Mouse (Mus musculus): Measurements from ENCODE around the gene Zcrb1. TPM values are rescaled to one million over a fixed set of nuclear protein-coding genes. Genes with fewer than 3 reads are reported as not detected.
A peak's percentile ranks its signal among the peaks of the same experiment; 100 is the strongest.

Zcrb1 gene
- 121 to 168 TPM (median 162 TPM) in 3 replicates for total RNA-seq (2017)

GRCm38 (mm10) chr15:93397826-93398698 lies at the start of gene Zcrb1, which contains the start of gene Pphln1:
TSS of gene Zcrb1 (minus strand) at chr15:93398334.
TSS of gene Pphln1 (plus strand) at chr15:93398350.
- peak; percentile 68 for ATAC-seq (replicated peaks; ENCODE audit: insufficient number of reproducible peaks, low FRiP score, low TSS enrichment, poor library complexity, severe bottlenecking)

GRCm38 (mm10) chr15:93443676-93444075 lies 45.5 kb upstream of the Zcrb1 start:
- no peak for ATAC-seq (replicated peaks; ENCODE audit: insufficient number of reproducible peaks, low FRiP score, low TSS enrichment, poor library complexity, severe bottlenecking)

GRCm38 (mm10) chr15:93442271-93442670 lies 44.1 kb upstream of the Zcrb1 start:
- ATAC-seq (replicated peaks; ENCODE audit: insufficient number of reproducible peaks, low FRiP score, low TSS enrichment, poor library complexity, severe bottlenecking), result no peak

DNA sequence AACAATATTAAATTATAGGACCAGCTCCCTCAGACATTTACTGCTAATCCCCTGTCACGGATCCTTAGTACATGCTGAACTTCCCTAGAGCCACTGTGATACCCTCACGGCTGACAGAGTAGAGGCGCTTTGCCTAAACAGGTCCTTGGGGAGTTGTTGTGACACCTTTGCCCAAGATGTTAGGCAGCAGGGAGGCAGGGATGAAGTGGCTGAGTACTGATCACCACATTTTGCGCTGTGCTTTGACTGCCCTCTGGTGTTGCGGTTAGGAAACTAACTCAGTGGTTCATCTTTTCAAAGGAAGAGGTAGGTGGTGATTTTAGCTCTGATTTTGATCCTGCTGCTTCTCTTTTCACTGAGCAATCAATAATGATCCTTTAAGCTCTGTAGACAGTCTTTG lies 40.5 kb upstream of the Zcrb1 start:
- peak; percentile 56; the same call in 1 of the 2 replicates for ATAC-seq (replicated peaks; ENCODE audit: insufficient number of reproducible peaks, low FRiP score, low TSS enrichment, poor library complexity, severe bottlenecking)

DNA sequence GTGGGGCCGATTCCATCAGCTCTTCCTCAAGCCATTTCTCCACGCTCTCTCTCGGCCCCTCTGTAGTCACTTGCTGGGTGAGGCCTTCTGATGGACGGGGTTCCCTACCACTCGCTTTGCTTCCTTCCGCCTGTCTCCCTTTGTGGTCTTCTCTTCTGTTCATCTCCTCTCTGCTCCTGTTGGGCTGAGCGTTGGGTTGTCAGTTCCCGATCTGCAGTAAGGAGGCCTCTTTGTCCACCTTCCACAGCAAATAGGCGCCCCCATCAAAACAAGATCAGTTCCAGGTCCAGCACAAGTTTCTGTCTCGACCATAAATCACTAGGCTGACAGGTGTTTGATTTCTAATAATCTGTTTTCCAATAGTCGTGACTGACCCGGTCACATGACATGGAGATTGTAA lies 37.9 kb upstream of the Zcrb1 start:
- no peak for ATAC-seq (replicated peaks; ENCODE audit: insufficient number of reproducible peaks, low FRiP score, low TSS enrichment, poor library complexity, severe bottlenecking)

DNA sequence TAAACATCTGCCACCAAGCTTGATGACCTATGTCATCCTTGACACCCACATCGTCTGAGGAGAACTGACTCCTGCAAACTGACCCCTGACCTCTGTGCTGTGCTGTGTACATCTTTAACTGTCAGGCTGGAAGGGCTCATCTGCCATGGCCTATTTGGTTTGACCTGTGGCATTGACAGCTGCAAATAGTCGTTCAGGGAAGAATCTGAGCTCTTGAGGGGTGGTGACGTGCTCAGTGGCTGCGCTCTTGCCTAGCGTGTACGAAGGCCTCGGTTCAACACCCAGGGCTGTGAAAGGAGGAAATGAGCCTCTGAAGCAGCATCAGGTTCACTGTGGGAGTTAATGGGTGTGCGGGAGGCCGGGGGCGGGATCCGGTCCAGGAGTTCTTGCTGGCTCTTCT lies 35.7 kb upstream of the Zcrb1 start:
- 0 out of 2 replicates have a peak, but pooled peaks have one; percentile 27 for ATAC-seq (replicated peaks; ENCODE audit: insufficient number of reproducible peaks, low FRiP score, low TSS enrichment, poor library complexity, severe bottlenecking)

- no peak for ATAC-seq (replicated peaks; ENCODE audit: insufficient number of reproducible peaks, low FRiP score, low TSS enrichment, poor library complexity, severe bottlenecking)
Measured at GRCm38 (mm10) chr15:93422537-93422936, 24.4 kb upstream of the Zcrb1 start.

- ATAC-seq (replicated peaks; ENCODE audit: insufficient number of reproducible peaks, low FRiP score, low TSS enrichment, poor library complexity, severe bottlenecking), result no peak
Measured at GRCm38 (mm10) chr15:93420596-93420995, 22.5 kb upstream of the Zcrb1 start.

DNA sequence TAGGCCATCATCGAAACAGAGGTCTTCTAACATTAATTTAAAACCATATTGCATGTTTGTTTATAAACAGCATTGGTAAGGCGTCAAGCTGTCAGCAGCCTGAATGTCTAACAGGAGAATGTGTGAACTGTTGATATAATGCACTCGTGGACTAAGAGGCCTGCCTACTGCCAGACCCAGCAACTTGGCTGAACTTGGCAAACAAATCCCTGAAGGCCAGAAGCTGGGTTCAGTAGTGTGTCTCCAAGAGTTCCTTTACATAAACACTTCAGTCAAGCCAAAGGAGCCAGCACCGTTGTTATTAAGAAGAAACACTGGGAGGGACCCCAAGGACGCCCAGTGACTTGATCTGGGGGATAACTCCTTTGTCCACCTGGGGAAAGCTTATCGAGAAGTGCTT lies 18.2 kb upstream of the Zcrb1 start:
- ATAC-seq (replicated peaks; ENCODE audit: insufficient number of reproducible peaks, low FRiP score, low TSS enrichment, poor library complexity, severe bottlenecking), result no peak

DNA sequence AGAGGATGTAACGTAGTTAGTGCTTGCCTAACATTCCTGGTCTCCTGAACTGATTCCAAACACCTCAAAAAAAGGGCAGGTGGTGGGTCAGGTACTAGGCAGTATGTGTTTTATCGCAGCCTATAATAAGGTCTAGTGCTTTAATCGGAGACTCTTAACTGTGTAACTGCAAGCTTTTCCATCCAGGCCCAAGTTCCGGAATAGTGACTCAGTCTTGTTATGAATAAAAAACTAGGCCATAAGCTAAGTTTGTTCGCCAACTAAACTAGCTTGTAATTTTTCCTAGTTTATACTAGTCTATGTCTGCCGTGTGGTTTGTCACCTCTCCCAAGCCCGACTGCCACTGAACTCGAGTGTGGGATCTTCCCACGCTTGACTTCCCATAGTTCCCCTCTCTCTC lies 16.3 kb upstream of the Zcrb1 start:
- no peak for ATAC-seq (replicated peaks; ENCODE audit: insufficient number of reproducible peaks, low FRiP score, low TSS enrichment, poor library complexity, severe bottlenecking)

DNA sequence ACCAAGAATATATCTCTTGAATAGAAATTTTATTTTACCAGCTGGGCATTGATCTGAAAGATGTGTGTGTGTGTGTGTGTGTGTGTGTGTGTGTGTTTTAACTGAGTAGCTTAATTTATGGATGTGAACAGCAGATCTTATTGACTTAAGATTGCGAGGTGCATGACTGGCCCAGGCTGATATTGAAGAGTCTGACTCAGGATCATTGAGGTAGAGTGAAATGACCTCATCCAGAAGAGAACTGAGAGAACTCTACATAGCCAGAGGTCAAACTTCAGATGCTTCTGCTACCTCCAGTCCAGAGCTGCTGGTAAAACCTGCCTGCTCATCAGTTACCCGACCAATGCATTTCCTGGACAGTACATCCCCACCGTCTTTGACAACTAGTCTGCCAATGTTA lies 14.3 kb upstream of the Zcrb1 start:
- no peak for ATAC-seq (replicated peaks; ENCODE audit: insufficient number of reproducible peaks, low FRiP score, low TSS enrichment, poor library complexity, severe bottlenecking)

DNA sequence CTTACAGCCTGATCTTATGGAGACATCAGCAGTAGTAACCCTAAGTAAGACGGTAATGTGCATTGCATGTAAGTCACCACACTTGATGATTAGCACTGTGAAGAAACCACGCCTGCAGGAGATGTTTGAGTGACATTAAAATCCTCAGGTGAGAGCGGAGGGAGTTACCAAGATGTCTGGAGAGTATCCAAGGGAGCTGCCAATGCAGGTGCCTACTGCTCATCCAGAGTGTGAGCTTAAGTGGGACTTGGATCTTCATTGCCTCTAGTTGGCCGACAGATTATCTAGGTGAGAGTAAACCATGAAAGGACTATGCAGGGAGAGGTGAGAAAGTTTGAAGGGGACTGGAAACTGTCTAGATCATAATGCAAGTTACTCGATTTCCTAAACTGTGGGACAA lies 8.4 kb upstream of the Zcrb1 start:
- ATAC-seq (replicated peaks; ENCODE audit: insufficient number of reproducible peaks, low FRiP score, low TSS enrichment, poor library complexity, severe bottlenecking), result no peak

DNA sequence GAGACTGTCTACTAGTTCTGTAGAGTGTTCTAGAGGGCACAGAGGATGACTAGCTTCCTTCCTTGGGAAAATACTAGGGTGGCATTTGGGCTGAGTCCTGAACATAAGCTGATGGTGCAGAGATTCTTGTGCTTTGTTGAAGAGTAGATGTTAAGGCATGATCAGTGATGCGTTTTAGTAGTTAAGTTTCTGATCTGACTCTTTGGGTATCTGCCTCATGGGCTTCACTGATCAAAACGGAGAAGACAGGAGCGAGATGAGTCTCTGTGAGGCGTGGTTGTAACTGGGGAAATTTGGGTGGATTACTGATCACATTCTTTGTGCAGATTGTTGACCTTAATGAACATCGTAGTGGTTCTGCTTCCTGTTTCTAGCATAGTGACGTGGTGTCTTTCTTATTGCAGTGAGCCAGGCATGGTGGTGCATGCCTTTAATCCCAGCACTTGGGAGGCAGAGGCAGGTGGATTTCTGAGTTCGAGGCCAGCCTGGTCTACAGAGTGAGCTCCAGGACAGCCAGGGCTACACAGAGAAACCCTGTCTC lies 7.4 kb upstream of the Zcrb1 start:
- ATAC-seq (replicated peaks; ENCODE audit: insufficient number of reproducible peaks, low FRiP score, low TSS enrichment, poor library complexity, severe bottlenecking), result no peak

DNA sequence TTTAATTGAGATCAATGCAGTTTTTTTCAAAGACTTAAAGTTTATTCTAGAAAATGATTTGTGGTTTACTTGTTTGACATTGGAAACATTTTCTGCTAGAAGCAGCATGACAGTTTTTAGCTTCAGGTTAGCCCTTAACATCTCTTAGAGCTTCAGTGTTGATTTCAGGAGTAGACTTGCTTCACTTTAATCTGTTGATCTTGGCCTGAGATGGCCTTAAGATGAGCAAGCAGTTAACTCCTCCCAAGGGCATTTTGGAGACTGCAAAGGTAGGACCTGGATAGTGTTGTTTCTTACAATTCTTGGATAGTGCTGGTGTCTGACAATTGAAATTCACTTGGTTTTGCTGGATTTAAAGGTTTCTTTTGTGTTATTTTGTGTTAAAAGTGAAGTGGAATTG lies 6.7 kb upstream of the Zcrb1 start:
- ATAC-seq (replicated peaks; ENCODE audit: insufficient number of reproducible peaks, low FRiP score, low TSS enrichment, poor library complexity, severe bottlenecking), result no peak

- ATAC-seq (replicated peaks; ENCODE audit: insufficient number of reproducible peaks, low FRiP score, low TSS enrichment, poor library complexity, severe bottlenecking), result no peak
Measured at GRCm38 (mm10) chr15:93402730-93403129, 4.6 kb upstream of the Zcrb1 start.

- ATAC-seq (replicated peaks; ENCODE audit: insufficient number of reproducible peaks, low FRiP score, low TSS enrichment, poor library complexity, severe bottlenecking), result no peak
Measured at GRCm38 (mm10) chr15:93401446-93401845, 3.3 kb upstream of the Zcrb1 start.

DNA sequence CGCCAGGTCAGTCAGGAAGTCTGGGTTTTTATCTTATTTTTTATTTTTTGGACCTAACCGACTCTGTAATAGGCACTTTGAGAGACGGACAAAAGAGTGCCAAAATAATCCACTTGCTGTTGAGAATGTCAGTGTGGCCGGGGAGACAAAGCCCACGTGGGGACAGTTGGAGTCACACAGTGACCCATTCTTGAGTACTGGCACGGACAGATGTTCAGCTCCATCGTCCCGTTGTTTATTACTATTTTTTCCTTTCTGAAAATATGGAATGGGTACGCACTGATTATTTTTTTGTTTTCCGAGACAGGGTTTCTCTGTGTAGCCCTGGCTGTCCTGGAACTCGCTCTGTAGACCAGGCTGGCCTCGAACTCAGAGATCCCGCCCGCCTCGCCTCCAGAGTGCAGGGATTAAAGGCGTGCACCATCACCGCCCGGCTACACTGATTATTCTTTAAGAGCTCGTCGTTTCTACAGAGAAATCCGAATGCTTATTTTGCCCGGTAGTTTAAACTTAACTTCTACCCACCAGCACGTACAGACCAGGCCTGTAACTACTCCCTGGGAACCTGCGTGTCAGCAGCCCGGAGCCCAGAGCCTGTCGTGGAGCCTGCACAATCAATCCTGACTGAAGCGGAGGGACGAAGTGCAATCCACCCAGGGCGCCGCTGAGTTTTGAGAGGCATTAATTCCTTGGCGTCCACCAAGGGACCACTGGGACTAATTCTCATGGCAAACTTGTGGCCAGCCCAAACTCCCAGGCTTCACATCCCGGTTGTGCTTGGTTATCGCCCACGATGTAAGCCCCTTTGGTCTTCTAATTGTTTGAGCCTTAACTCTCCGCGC lies 786 bp upstream of the Zcrb1 start:
- ATAC-seq (replicated peaks; ENCODE audit: insufficient number of reproducible peaks, low FRiP score, low TSS enrichment, poor library complexity, severe bottlenecking), result peak; percentile 2; the same call in 1 of the 2 replicates

DNA sequence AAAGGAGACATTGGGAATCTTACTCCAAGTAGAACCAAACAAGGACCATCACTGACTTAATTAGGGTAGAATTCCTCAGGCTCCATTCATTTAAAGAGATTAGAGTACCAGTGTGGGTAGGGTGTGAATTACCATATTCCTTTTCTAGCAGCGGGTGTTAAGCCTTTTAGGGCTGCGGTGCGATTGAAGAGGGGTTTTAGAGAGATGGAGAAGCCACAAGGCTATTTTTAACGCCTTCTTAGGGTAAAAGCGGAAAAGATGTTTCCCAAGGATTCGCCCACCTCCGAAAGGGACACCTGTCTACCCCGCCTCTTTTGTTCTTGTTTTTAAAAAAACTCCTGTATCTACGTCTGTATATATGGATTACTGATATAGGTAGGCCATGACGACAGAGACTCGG lies 865 bp downstream of the Zcrb1 start:
- ATAC-seq (replicated peaks; ENCODE audit: insufficient number of reproducible peaks, low FRiP score, low TSS enrichment, poor library complexity, severe bottlenecking), result no peak

DNA sequence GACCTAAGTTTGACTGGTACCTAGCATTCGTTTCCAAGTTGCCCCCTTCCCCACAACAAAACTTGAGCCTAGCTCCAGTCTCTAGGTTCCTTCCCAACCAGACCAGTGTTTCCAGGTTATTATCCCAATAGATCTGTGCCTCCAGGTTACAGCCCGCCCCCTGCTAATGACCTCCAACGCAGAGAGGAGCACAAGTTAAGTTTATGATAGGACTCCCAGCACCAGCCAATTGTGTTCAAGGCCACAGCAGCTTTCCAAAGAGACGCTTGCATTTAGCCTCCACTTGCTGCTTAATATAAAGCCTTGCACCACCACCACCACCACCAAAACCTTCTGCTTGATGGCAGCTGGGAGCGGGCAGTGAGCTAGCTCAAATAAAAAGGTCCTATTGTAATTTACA lies 16.8 kb downstream of the Zcrb1 start:
- no peak for ATAC-seq (replicated peaks; ENCODE audit: insufficient number of reproducible peaks, low FRiP score, low TSS enrichment, poor library complexity, severe bottlenecking)

Data from monocyte, adult 5-6 weeks (primary cell).